Mouse (Mus musculus) G1E-ER4 (cell line): ENCODE results near the gene Ulk4. TPM values are rescaled to one million over a fixed set of nuclear protein-coding genes. Genes with fewer than 3 reads are reported as not detected.

ENCODE experiments used
- GATA1 ChIP-seq: IDR thresholded peaks from one replicate; pipeline ENCODE4 v1.8.0; 2012; ENCODE audit warnings: low read length, inconsistent platforms
- polyA plus RNA-seq: library from polyadenylated mRNA; stranded (reverse); fragments of >175 nt; gene quantifications from 2 replicates; pipeline ENCODE4 v1.2.3, GENCODE M21; 2012

Gene Ulk4
- polyA plus RNA-seq, 1 experiment, result 0.17 TPM

GRCm38 (mm10) chr9:121242331-121242730 lies 34.7 kb downstream of the Ulk4 start:
- no peak for TF ChIP-seq GATA1

DNA sequence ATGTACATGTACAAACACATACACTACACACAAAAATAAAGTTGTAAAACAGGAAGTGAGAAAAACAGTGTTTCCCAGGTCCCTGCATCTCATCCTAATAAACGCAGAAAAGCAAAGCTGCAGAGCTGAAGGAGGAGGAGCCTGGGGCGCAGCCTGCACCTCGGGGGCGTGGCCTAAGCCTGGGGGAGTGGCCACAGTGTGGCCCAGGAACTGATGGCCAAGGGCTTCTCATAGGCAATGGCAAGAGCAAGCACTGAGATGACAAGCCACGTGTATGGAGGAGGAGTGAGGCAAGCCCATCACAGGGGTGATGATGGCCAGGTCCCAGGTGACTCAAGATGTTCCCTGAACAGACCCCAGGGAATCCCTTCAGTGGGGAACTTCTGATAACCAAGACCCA lies 35.2 kb downstream of the Ulk4 start:
- no peak for TF ChIP-seq GATA1

GRCm38 (mm10) chr9:121241366-121241765 lies 35.6 kb downstream of the Ulk4 start:
- no peak for TF ChIP-seq GATA1

- TF ChIP-seq GATA1, result no peak
These were observed 37.4 kb downstream of the Ulk4 start for GRCm38 (mm10) chr9:121239571-121239970.

GRCm38 (mm10) chr9:121218636-121219035 lies 58.4 kb downstream of the Ulk4 start:
- TF ChIP-seq GATA1, result no peak

GRCm38 (mm10) chr9:121218230-121218629 lies 58.8 kb downstream of the Ulk4 start:
- no peak for TF ChIP-seq GATA1

DNA sequence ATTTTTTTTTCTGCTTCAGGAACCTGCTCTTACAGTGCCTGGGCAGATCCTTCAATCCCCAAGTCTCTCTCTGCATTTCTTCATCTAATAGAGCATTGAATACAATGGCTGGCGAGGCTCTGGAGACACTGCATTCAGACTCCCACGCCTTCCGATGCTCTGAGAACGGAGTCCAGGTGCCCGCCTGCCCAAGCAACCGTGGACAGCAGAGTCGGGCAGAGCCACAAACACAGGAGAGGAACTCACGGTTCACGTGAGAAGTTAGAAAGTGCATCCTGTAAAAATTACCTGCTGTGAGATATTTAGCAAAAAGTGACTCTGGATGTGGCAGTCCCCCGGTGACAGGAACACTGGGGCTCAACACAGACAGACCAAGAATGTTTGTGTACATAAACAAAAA lies 59.3 kb downstream of the Ulk4 start:
- no peak for TF ChIP-seq GATA1

GRCm38 (mm10) chr9:121216536-121217320 lies 60.3 kb downstream of the Ulk4 start:
- TF ChIP-seq GATA1, result no peak

GRCm38 (mm10) chr9:121215349-121216000 lies 61.5 kb downstream of the Ulk4 start:
- TF ChIP-seq GATA1, result no peak

DNA sequence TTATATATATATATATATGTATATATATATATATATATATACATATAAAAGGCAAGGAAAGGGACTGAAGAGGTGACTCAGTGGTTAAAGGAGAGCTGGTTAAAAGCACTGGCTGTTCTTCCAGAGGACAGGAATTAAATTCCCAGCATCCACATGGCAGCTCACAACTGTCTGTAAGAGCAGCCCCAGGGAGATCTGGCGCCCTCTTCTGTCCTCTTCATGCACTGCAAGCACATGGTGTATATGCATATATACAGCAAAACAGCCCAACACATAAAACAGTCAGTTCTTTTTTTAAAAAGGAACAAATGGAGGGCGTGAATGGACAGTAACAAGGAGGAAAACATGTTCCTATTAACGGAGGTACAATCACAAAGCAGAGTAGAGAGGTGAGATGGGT lies 64.7 kb downstream of the Ulk4 start:
- TF ChIP-seq GATA1, result no peak

DNA sequence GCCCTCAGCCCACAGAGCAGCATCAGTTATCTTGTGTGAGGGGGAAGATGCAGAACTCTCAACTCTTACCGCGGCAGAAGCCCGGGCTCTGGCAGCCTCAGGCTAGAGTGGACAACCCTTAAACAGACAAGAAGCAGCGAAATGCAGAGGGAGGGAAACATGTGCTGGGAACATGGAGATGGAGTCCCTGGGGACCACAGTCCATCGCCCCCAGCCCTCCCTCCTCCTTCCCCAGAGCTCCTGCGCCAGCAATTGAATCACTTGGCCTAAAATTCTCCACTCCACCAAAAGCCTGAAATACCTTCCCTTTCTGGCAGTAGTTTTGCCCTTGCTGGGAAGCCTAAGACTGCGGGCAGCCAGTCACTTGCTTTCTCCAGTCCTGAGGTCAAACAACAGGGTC lies 72.0 kb downstream of the Ulk4 start:
- TF ChIP-seq GATA1, result no peak

GRCm38 (mm10) chr9:121204149-121204800 lies 72.7 kb downstream of the Ulk4 start:
- no peak for TF ChIP-seq GATA1

- TF ChIP-seq GATA1, result no peak
These were observed 73.3 kb downstream of the Ulk4 start for GRCm38 (mm10) chr9:121203686-121204085.

GRCm38 (mm10) chr9:121196473-121196872 lies 80.5 kb downstream of the Ulk4 start:
- TF ChIP-seq GATA1, result no peak

DNA sequence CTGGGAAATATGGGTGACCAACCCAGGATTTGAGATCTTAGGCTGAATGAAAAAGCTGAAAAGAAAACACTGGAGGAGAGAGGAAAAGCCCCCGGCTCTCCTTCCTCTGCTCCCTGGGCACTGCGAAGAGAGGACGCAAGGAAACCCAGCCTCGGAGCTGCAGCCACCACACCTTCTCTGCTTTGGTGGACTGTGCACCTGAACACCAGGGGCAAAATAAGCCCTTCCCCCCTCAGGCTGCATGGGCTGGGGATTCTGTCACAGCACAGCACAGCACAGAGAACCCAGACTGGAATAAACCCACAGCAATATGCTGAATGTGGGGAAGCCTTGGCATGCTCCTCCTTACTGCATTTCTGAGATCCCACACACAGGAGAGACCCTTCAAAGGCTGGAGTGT lies 81.9 kb downstream of the Ulk4 start:
- no peak for TF ChIP-seq GATA1

DNA sequence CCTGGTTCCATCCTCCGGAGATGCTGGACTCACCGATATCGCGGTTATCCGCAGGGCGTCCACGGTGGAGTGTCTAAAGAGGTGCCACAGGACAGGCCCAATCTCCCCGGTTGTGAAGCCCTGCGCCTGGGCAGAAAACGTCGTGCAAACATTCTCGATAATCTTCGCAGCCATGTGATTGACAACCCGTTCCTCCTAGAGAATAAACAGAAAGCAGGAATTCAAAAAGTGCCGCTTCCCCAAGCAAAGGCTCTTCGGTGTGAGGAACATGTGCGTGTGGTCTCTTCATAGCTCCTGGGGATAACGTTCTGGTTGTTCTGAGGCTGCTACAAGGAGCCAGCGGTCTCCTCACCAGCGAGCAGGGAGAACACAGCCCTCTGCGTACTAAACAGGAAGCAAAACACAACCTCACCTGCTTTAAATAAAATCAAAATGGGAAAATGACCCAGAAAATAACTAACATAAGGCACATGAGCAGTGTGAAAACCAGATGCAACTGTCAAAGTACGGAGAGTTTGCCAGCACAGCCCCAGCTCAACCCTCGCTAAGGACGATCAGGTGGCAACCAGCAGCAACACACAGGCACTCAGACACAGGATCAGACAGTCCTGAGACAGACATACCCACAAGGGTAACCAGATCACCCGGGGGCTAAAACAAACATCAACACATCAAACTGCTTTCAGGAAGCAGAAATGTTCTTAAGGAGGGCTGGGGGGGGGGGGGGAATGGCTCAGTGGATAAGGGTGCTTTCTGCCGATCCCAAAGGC lies 84.2 kb downstream of the Ulk4 start:
- no peak for TF ChIP-seq GATA1
